Mouse (Mus musculus) liver, embryonic 12.5 days (tissue): ENCODE results near the gene Mycbpap. TPM values are rescaled to one million over a fixed set of nuclear protein-coding genes. Genes with fewer than 3 reads are reported as not detected.

Experiments used
- ATAC-seq: fragments of 200-750 bp; cut with Nextera tagmentation; 2 replicates; pipeline ENCODE4 v1.8.0; 2017; ENCODE audit warnings: moderate number of reproducible peaks, mild to moderate bottlenecking, moderate library complexity
- H3K27ac ChIP-seq: fragments of 300-500 bp; sonication (generic); 2 replicates; pipeline ENCODE4 v1.5.1; 2016; ENCODE audit warnings: mild to moderate bottlenecking
- H3K27me3 ChIP-seq: fragments of 300-500 bp; sonication (generic); replicated peaks from 2 replicates; pipeline ENCODE4 v1.6.1; 2016; ENCODE audit warnings: mild to moderate bottlenecking, moderate library complexity
- H3K36me3 ChIP-seq: fragments of 300-500 bp; sonication (generic); 2 replicates; pipeline ENCODE4 v1.6.1; 2016; ENCODE audit warnings: mild to moderate bottlenecking, moderate library complexity
- H3K4me1 ChIP-seq: fragments of 300-500 bp; sonication (generic); 2 replicates; pipeline ENCODE4 v1.6.1; 2016
- H3K4me2 ChIP-seq: fragments of 300-500 bp; sonication (generic); 2 replicates; pipeline ENCODE4 v1.6.1; 2016; ENCODE audit warnings: mild to moderate bottlenecking, moderate library complexity
- H3K4me3 ChIP-seq: fragments of 300-500 bp; sonication (generic); 2 replicates; pipeline ENCODE4 v1.5.1; 2016; ENCODE audit warnings: mild to moderate bottlenecking, moderate library complexity
- H3K9ac ChIP-seq: fragments of 300-500 bp; sonication (generic); 2 replicates; pipeline ENCODE4 v1.6.1; 2016; ENCODE audit warnings: mild to moderate bottlenecking, moderate library complexity
- H3K9me3 ChIP-seq: fragments of 300-500 bp; sonication (generic); replicated peaks from 2 replicates; pipeline ENCODE4 v1.6.1; 2016; ENCODE audit warnings: mild to moderate bottlenecking, moderate library complexity
- WGBS: fragments of 180-500 bp; shearing (Covaris S2); methylation state at CpG from one replicate; pipeline ENCODE4 v1.1.7; 2016; ENCODE audit not compliant: insufficient replicate concordance; 5-methylcytosine and 5-hydroxymethylcytosine counted together
- polyA plus RNA-seq: library from polyadenylated mRNA; unstranded; fragments of >200 nt; fragmentation: Nextera tagmentation; extraction: Ambion mirVana; gene quantifications from 2 replicates; pipeline ENCODE4 v1.2.1, GENCODE M21; 2016

Mycbpap gene
- polyA plus RNA-seq: 0.28 and 0.37 TPM in 2 replicates

GRCm38 (mm10) chr11:94521219-94521843, at the start of gene Mycbpap:
Mycbpap (minus strand) TSS chr11:94521742.
- Histone ChIP-seq H3K36me3 (no peaks in the 10 kb centered on the region), H3K27me3 (peaks cover 30% of the 10 kb centered on the region), H3K9me3 (no peaks in the 10 kb centered on the region), H3K9ac (peak within 1 kb of the TSS; percentile 37; the same call in 1 of the 2 replicates), H3K27ac (no peak within 1 kb of the TSS), H3K4me2 (peak within 1 kb of the TSS; percentile 80), H3K4me3 (peak within 1 kb of the TSS; percentile 59), H3K4me1 (peaks cover 10% of the 10 kb centered on the region; the same call in 1 of the 2 replicates)
- peak; percentile 42; the same call in 1 of the 2 replicates for ATAC-seq
- whole genome bisulfite sequencing: 2% methylated on average over 42 of the region's 42 CpGs

GRCm38 (mm10) chr11:94570612-94571011, 49.1 kb upstream of the Mycbpap start:
- no peaks in the 10 kb centered on the region for H3K9me3 ChIP-seq
- 22% methylated on average over 9 of the region's 9 CpGs for WGBS
- peaks cover 14% of the 10 kb centered on the region for H3K27me3 ChIP-seq
- no peak overlapping the region for H3K4me3 ChIP-seq
- H3K36me3 ChIP-seq: no peaks in the 10 kb centered on the region; the same call in 1 of the 2 replicates
- no peak for ATAC-seq
- H3K27ac ChIP-seq: no peak overlapping the region
- 0 out of 2 replicates have a peak, but pooled peaks cover 15% of the 10 kb centered on the region for H3K4me1 ChIP-seq
- no peak overlapping the region for H3K9ac ChIP-seq
- H3K4me2 ChIP-seq: no peak overlapping the region

DNA sequence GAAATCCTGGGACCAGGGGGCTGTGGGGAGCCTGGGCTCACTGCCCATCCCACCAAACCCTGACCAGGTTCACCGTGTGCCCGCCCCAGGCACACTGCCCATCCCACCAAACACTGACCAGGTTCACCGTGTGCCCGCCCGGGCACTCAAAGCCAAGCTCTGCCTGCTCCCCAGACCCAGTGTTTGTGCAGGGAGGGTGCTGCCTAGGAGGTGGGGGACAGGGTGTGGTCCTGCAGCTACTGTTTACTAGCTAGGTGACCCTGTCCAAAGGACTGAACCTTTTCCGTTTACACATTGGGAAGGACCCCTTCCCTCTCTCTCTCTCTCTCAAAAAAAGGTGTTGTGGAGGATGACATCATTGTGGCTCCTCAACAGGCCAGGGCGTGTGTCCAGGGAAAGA, 45.8 kb upstream of the Mycbpap start:
- no peak overlapping the region for H3K4me2 ChIP-seq
- H3K9me3 ChIP-seq: no peaks in the 10 kb centered on the region
- no peak overlapping the region for H3K4me3 ChIP-seq
- H3K4me1 ChIP-seq: peaks cover 30% of the 10 kb centered on the region
- H3K9ac ChIP-seq: no peak overlapping the region
- no peak for ATAC-seq
- H3K36me3 ChIP-seq: no peaks in the 10 kb centered on the region; the same call in 1 of the 2 replicates
- no peak overlapping the region for H3K27ac ChIP-seq
- H3K27me3 ChIP-seq: peaks cover 43% of the 10 kb centered on the region
- WGBS: 65% methylated on average over 7 of the region's 7 CpGs

DNA sequence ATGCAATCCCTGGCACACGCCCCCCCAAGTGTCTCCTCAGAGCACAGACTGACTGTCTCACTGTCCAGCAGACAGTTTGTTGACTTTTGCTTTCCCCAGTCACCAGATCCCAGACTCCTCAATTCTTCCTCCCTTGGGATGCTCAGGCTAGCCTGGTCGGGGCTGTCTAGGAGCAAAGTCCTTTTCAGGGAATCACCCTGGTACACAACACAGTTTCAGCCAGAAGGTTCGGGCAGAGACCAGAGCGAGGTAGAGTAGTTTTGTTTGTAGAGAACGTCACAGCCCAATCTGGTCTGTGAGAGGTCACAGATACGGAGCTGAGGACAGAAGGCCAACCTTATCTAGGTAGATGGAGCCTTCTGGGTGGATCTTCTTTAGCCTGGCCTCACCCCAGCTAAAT, 45.0 kb upstream of the Mycbpap start:
- WGBS: 52% methylated on average over 6 of the region's 6 CpGs
- H3K9me3 ChIP-seq: no peaks in the 10 kb centered on the region
- H3K36me3 ChIP-seq: no peaks in the 10 kb centered on the region; the same call in 1 of the 2 replicates
- no peak overlapping the region for H3K4me3 ChIP-seq
- H3K9ac ChIP-seq: no peak overlapping the region
- peaks cover 30% of the 10 kb centered on the region for H3K4me1 ChIP-seq
- H3K4me2 ChIP-seq: no peak overlapping the region
- peaks cover 43% of the 10 kb centered on the region for H3K27me3 ChIP-seq
- ATAC-seq: 0 out of 2 replicates have a peak, but pooled peaks have one; percentile 24
- H3K27ac ChIP-seq: no peak overlapping the region

DNA sequence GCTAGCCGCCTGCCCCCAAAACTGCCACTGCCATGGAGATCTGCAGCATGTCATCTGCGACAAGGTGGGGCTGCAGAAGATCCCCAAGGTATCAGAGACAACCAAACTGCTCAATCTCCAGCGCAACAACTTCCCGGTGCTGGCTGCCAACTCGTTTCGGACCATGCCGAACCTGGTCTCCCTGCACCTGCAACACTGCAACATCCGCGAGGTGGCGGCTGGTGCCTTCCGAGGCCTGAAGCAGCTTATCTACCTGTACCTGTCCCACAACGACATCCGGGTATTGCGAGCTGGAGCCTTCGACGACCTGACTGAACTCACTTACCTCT, 43.6 kb upstream of the Mycbpap start:
- Histone ChIP-seq H3K4me1 (peaks cover 22% of the 10 kb centered on the region), H3K9ac (no peak overlapping the region), H3K9me3 (no peaks in the 10 kb centered on the region), H3K27me3 (peaks cover 43% of the 10 kb centered on the region), H3K36me3 (no peaks in the 10 kb centered on the region; the same call in 1 of the 2 replicates), H3K27ac (no peak overlapping the region), H3K4me3 (peak overlapping the region; percentile 25; the same call in 1 of the 2 replicates), H3K4me2 (peak overlapping the region; percentile 59)
- WGBS: 21% methylated on average over 16 of the region's 16 CpGs
- no peak for ATAC-seq

- peaks cover 22% of the 10 kb centered on the region for H3K4me1 ChIP-seq
These were observed 43.1 kb upstream of the Mycbpap start, which contains the start of gene Chad for GRCm38 (mm10) chr11:94564437-94565150. Chad (plus strand) TSS chr11:94565047.

GRCm38 (mm10) chr11:94563821-94564220, 42.3 kb upstream of the Mycbpap start:
- no peaks in the 10 kb centered on the region for H3K9me3 ChIP-seq
- peaks cover 43% of the 10 kb centered on the region for H3K27me3 ChIP-seq
- no peak for ATAC-seq
- H3K4me3 ChIP-seq: no peak overlapping the region
- no peaks in the 10 kb centered on the region for H3K36me3 ChIP-seq
- no peak overlapping the region for H3K27ac ChIP-seq
- 28% methylated on average over 5 of the region's 5 CpGs for WGBS
- peaks cover 22% of the 10 kb centered on the region for H3K4me1 ChIP-seq
- H3K9ac ChIP-seq: no peak overlapping the region
- H3K4me2 ChIP-seq: peak overlapping the region; percentile 59

More at GRCm38 (mm10) chr11:94564437-94565150, 43.1 kb upstream of the Mycbpap start, which contains the start of gene Chad:
- WGBS: 3% methylated on average over 35 of the region's 35 CpGs
- Histone ChIP-seq H3K27me3 (peaks cover 43% of the 10 kb centered on the region), H3K9ac (no peak within 1 kb of the TSS), H3K4me2 (peak within 1 kb of the TSS; percentile 59), H3K4me3 (peak within 1 kb of the TSS; percentile 25), H3K27ac (no peak within 1 kb of the TSS), H3K9me3 (no peaks in the 10 kb centered on the region), H3K36me3 (no peaks in the 10 kb centered on the region; the same call in 1 of the 2 replicates)
- ATAC-seq: 0 out of 2 replicates have a peak, but pooled peaks have one; percentile 5

GRCm38 (mm10) chr11:94563383-94563782, 41.8 kb upstream of the Mycbpap start:
- 80% methylated on average over 5 of the region's 5 CpGs for WGBS
- Histone ChIP-seq H3K4me3 (no peak overlapping the region), H3K9ac (no peak overlapping the region), H3K4me1 (peaks cover 22% of the 10 kb centered on the region), H3K4me2 (no peak overlapping the region), H3K9me3 (no peaks in the 10 kb centered on the region), H3K36me3 (no peaks in the 10 kb centered on the region), H3K27ac (no peak overlapping the region), H3K27me3 (peaks cover 43% of the 10 kb centered on the region)
- ATAC-seq: no peak

GRCm38 (mm10) chr11:94558226-94558625, 36.7 kb upstream of the Mycbpap start:
- H3K9ac ChIP-seq: no peak overlapping the region
- no peak overlapping the region for H3K4me2 ChIP-seq
- H3K27me3 ChIP-seq: peaks cover 6% of the 10 kb centered on the region
- 49% methylated on average over 3 of the region's 3 CpGs for WGBS
- no peak overlapping the region for H3K27ac ChIP-seq
- no peak for ATAC-seq
- H3K4me3 ChIP-seq: no peak overlapping the region
- H3K36me3 ChIP-seq: no peaks in the 10 kb centered on the region
- no peaks in the 10 kb centered on the region for H3K4me1 ChIP-seq
- H3K9me3 ChIP-seq: no peaks in the 10 kb centered on the region

GRCm38 (mm10) chr11:94550442-94550744, 28.9 kb upstream of the Mycbpap start:
- H3K9ac ChIP-seq: no peak overlapping the region
- no peak overlapping the region for H3K4me3 ChIP-seq
- 60% methylated on average over 5 of the region's 5 CpGs for WGBS
- H3K27ac ChIP-seq: no peak overlapping the region
- H3K4me2 ChIP-seq: no peak overlapping the region
- H3K9me3 ChIP-seq: no peaks in the 10 kb centered on the region
- H3K4me1 ChIP-seq: peaks cover 17% of the 10 kb centered on the region
- no peak for ATAC-seq
- H3K27me3 ChIP-seq: no peaks in the 10 kb centered on the region
- no peaks in the 10 kb centered on the region for H3K36me3 ChIP-seq

- Histone ChIP-seq H3K27ac (no peak overlapping the region), H3K36me3 (no peaks in the 10 kb centered on the region), H3K9ac (0 out of 2 replicates have a peak overlapping the region, but pooled peaks have one; percentile 68), H3K4me2 (peak overlapping the region; percentile 90), H3K4me1 (peaks cover 17% of the 10 kb centered on the region), H3K4me3 (no peak overlapping the region), H3K27me3 (no peaks in the 10 kb centered on the region), H3K9me3 (no peaks in the 10 kb centered on the region)
- peak; percentile 17; the same call in 1 of the 2 replicates for ATAC-seq
- 43% methylated on average over 10 of the region's 10 CpGs for whole genome bisulfite sequencing
These were observed 28.3 kb upstream of the Mycbpap start for GRCm38 (mm10) chr11:94549691-94550441.
